Mouse (Mus musculus): Measurements from ENCODE around the gene Hmgb1.

The Hmgb1 gene

DNA sequence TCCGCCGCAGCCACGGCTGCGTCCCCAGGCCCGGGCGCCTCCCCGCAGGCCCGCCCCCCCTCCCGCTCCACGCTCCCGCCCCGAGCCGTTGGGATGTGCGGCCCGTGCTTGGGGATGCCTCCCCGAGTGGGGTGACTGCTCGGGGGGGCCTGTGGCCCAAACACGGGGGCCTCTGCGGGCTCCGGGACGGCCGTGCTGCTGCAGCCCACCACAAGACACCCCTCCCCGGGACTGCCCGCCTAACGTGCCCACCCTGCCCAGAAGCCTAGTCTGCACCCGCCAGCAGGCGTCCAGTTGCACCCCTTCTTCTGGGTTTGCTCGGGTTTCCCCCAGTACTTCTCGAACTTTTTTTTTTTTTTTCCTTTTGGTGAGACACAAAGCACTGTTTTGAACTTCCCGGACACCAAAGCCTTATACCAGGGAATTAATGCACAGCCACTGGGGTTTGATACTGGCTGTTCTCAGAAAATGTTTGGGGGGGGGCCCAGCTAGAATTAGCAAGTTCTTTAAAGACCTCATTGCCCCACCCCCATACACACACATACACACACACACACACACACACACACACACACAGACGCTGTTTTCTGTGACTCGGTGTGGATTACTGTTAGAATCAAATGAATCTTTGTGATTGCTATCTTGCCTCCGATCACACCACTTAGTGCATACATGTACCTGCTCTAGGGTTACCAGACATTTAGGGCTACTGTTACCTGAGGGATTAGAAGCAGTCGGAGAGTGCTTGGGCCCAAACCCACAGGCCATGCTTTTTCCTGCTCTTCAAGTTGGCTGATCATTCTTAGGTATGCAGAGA lies 130.7 kb downstream of the Hmgb1 start:
- DNase-seq (ENCODE audit: low spot score in 2 of 2), result no peak

DNA sequence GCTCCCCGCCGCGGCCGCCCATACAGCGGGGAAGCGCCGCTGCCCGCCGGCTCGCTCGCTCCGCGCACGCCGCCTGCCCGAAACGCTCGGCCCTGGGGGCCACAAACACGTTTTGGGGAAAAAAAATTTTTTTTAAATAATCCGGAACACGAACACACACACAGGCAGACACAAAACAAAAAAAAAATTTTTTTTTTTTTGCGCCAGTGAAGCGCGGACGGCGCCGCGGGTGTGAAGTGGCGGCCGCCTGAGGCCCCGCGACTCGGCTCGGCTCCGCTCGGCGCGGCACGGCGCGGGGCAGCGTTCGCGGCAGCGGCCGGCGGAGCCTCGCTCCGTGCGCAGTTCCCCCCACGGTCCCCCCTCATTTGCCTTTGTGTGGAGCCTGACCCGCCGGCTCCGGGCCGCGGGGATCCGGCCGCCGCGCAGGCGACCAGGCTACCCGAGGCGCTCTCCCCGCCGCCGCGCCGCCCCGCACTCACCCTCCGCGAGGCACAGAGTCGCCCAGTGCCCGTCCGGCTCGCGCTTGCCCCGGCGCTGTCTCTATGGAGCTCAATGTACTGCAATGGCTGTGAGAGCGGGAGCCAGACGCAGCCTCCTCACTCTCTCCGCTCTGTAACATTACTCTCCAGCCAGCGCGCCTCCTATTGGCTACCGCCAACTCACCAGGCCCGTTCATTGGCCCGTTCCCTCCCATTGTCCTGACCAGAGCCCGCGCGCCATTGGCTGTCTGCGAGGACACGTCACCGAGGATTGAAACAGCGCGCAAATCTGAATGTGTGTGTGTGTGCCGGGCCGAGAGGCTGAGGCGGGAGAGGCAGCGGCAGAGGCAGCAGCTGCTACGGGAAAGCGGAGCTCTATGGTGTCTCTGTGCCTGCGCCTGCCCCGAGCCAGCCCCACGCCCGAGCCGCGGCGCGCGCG lies 131.6 kb downstream of the Hmgb1 start:
- DNase-seq (ENCODE audit: low spot score in 2 of 2), result peak; percentile 99

DNA sequence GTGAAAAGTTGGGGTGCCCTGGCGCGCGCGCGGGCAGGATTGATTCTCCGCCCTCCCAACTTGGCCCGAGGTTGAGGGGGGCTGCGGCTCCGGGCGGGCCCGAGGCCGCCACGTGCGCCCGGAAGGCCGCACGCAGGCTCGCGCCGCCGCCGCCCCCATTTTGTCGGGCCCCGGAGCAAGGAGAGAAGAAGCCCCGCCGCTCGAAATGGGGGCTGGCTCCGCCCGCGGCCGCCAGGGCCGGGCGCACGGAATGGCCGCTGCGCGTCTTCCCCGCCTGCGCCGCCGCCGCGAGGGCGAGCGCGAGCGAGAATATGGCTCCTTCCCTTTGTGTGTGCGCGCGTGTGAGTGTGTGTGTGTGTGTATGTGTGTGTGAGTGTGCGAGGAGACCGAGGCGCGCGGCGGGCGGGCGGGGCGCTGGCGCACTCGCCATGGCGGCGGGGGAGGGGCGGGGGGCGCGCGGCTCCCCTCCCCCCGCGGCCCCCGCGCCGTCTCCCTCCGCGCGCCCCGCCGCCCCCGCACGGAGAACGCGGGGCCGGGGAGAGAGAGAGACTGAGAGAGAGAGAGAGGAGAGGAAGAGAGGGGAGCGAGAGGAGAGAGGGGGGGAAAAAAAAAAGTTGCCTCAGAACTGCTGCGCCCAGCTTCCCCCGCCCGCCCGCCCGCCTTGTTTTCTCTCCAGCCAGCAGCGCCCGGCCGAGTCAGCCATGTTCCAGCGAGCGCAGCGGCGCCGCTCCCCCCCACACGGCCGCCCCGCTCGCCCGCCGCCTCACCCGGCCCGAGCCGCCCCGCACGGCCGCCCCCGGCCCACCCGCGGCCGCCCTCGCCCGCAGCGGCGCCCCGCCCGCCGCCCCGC lies 132.5 kb downstream of the Hmgb1 start:
- peak; percentile 82 to 84 for DNase-seq (ENCODE audit: low spot score in 2 of 2)

- DNase-seq (ENCODE audit: low spot score in 2 of 2), result no peak
These were observed 133.1 kb downstream of the Hmgb1 start for GRCm38 (mm10) chr5:149051194-149051570.

DNA sequence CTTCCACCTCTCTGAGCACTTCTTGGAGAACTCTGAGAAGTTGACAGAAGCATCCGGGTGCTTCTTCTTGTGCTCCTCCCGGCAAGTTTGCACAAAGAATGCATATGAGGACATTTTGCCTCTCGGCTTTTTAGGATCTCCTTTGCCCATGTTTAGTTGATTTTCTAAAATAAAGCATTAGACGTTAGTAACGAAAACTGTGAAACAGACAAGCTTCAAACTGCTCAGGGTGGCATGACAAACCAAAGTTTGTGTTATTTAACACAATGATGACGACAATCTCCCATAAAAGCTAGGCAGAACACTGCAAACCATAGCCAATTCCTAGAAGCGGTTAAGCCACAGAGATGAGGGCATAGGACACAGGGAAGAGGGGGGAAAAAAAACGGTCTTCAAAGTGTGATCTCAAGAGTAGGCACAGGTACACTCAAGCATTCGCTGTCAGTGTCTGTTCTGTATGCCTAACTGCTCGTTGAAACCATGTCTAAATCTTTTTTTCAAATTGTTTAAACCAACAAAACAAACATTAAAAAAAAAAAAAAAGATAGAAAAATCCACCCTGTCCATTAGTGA lies 133.6 kb downstream of the Hmgb1 start:
- no peak for DNase-seq (ENCODE audit: low spot score in 2 of 2)

- no peak for DNase-seq (ENCODE audit: low spot score in 2 of 2)
These were observed 134.9 kb downstream of the Hmgb1 start for GRCm38 (mm10) chr5:149049435-149049834.

- DNase-seq (ENCODE audit: low spot score in 2 of 2), result no peak
These were observed 135.3 kb downstream of the Hmgb1 start for GRCm38 (mm10) chr5:149048961-149049360.

DNA sequence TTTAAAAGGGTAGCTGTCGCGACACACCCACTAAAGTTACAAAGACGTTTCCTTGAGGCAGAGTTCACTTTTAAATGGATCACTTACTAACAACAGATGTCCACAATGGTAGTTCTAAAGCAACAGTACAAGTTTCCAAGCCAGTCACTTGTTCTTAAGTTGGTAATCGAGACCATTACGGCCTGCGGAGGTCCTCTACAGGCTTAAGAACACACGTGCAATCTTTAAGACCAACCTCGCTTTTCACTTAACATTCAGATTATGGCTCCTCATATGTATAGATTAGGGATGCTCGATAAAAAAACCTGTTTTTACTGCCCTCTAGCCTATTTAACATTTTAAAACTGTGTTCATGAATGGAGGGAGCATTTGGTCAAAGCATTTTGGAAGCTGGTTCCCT lies 137.6 kb downstream of the Hmgb1 start:
- DNase-seq (ENCODE audit: low spot score in 2 of 2), result no peak

- no peak for DNase-seq (ENCODE audit: low spot score in 2 of 2)
These were observed 138.7 kb downstream of the Hmgb1 start for GRCm38 (mm10) chr5:149045470-149046085.

GRCm38 (mm10) chr5:149045054-149045453 lies 139.2 kb downstream of the Hmgb1 start:
- DNase-seq (ENCODE audit: low spot score in 2 of 2), result no peak

- no peak for DNase-seq (ENCODE audit: low spot score in 2 of 2)
These were observed 140.2 kb downstream of the Hmgb1 start for GRCm38 (mm10) chr5:149044067-149044466.

DNA sequence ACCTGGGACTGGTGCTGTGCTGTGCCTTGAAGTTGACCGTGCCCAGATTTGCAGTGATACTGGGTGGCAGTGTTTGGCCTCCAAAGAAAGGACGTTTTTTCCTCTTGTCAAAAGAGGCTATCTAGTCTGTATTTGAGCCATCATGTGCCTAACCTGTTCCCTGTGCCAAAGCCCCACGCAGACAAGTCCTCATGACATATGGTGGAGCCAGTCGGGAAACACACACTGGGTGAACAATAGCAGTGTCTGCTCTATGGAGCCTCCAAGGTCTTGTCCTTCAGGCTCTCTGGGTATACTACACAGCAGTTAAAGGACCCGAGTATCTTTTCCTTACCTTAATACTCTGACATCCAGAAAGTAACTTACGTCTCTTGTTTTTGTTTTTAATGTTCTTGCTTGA lies 141.0 kb downstream of the Hmgb1 start:
- no peak for DNase-seq (ENCODE audit: low spot score in 2 of 2)

GRCm38 (mm10) chr5:149039825-149040224 lies 144.5 kb downstream of the Hmgb1 start:
- DNase-seq (ENCODE audit: low spot score in 2 of 2), result no peak

GRCm38 (mm10) chr5:149037729-149038128 lies 146.6 kb downstream of the Hmgb1 start:
- DNase-seq (ENCODE audit: low spot score in 2 of 2), result peak in 1 of 2 experiments; percentile 27

- no peak for DNase-seq (ENCODE audit: low spot score in 2 of 2)
These were observed 147.4 kb downstream of the Hmgb1 start for GRCm38 (mm10) chr5:149036920-149037319.

DNA sequence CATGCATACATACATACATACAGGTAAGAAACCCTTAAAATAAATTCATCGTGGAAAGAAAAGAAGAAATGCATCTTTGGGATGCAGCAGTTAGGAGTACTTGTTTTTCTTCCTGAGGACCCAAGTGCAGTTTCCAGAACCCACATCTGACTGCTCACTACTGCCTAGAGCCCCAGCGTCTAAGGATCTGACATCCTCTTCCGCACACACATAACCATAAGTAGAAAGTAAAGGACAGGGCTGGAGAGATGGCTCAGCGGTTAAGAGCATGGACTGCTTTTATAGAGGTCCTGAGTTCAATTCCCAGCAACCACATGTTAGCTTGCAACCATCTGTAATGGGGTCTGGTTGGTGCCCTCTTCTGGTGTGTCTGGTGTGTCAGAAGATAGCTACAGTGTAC lies 151.9 kb downstream of the Hmgb1 start:
- DNase-seq (ENCODE audit: low spot score in 2 of 2), result no peak

GRCm38 (mm10) chr5:149031199-149031750 lies 153.0 kb downstream of the Hmgb1 start:
- DNase-seq (ENCODE audit: low spot score in 2 of 2), result peak in 1 of 2 experiments; percentile 67

DNA sequence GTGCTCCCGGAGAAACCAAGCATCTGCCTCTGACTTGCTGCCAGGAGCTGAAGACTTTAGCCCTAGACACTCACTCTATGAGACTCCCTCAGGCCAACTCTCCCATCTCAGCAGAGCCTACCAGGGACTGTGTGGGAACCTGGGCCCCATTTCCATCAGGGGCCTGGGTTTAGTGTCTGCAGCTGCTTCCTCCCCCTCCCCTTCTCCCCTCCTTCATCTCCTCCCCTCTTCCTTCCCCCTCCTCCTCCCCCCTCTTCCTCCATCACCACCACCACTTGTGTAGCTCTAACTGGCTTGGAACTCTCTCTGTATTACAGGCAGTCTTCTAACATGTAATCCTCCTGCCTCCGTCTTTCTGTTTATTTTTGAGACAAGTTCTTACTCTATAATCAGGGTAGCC lies 154.2 kb downstream of the Hmgb1 start:
- no peak for DNase-seq (ENCODE audit: low spot score in 2 of 2)

DNA sequence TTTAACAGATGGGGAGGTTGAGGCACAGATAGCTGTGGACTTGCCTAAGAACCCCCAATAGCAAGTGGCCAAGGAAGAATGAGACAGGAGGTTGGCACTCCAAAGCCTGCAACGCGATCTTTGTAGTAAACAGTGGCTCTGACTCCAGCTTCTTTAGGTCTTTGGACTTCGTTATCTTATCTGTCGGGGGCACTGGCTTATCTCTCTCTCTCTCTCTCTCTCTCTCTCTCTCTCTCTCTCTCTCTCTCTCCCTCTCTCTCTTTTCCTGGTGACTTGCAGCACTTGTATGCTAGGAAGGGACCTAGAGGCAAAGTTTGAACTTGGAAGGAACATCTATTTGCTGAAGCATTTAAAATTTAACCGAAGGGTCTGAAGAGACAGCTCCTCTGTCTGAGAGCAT lies 155.9 kb downstream of the Hmgb1 start:
- DNase-seq (ENCODE audit: low spot score in 2 of 2), result no peak

DNA sequence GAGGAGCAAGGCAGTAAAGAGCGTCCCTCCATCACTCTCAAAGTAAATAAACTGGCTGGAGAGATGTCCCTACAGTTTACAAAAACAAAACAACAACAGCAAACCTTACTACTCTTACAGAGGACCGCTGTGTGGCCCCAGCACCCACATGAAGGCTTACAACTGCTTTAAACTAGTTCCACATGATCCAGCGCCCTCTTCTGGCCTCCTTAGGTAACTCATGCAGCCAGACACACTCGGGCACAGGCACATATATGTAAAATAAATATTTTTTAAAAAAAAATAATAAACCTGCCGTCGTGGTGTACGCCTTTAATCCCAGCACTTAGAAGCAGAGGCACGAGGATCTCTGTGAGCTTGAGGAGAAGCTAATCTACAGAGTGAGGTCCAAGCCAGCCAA lies 156.9 kb downstream of the Hmgb1 start:
- DNase-seq (ENCODE audit: low spot score in 2 of 2), result no peak

DNA sequence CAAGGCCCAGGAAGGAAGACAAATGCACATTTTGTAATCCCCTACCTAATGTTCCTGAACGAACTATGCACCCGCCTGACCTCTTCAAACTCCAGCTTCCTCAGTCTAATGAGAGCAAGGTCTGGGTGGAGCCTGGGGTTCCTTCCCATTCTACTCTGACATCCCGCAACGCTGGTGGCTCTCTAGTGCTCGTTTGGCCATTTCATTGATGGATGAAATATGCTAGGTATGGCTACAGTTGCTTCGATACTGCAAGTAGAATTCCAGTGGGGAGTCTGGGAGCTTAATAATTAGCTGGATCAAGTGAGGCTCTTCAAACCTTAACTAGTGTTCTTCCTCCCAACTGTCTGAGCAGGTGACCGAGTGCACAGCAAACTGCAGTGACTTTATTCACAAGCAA lies 163.2 kb downstream of the Hmgb1 start:
- DNase-seq (ENCODE audit: low spot score in 2 of 2), result no peak
